Mouse (Mus musculus): ENCODE results near the gene Shoc2.

DNA sequence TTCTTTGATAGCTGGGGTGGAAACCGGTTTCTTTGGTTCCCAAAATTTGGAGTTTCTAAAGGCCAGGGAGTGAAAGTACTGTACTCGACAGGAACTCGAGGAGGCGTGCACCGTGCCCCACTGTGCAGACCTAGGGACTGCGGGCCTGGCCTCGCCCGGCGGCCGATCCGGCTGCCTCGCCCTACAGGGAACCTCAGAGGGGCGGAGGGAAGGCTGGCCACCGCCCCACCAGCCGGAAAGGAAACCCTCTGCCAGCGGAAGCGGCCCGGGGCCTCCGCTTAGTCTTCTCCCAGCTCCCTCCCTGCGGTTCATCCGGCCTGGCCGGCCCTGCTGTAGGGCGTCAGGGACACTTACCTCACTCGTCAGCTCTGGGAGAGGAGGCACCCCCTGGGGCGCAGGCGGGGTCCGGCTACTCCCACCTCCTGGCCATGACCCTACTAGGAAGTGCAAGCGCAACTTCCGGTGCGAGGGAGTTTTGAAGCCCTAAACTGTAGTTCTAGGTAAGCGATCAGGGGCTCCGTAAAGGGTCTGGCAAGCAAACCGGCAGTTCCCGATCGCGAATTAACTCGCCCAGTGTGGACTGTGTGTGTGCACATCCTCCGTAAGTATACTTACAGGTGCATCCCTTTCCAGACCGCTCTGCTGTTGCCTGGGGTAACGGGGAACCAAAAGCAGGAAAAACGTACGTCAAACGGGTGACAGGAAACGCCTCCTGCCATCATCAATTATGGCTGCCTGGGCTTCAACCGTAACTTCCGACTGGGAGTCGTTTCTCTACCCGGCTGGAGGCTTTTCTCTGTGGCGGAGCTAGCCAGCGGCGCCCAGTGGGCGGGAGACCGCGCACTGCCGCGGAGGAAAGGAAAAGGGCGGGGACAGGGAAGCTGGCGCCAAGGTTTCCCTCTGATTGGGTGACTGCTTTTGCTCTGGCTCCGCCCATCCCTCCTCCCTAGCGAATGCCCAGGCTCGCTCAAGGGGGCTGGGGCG, at the start of gene Shoc2, which contains the start of gene Bbip1:
- TF ChIP-seq POLR2A (IDR thresholded peaks at IDR 0.05; ENCODE audit: insufficient read depth, low read depth, low read length), result peak; percentile 75
- TF ChIP-seq CTCF (IDR thresholded peaks at IDR 0.05; ENCODE audit: insufficient read depth, low read depth, low read length), result no peak
